Mouse (Mus musculus): ENCODE measurements around the gene Gm20481.
A peak's percentile ranks its signal among the peaks of the same experiment; 100 is the strongest.
"Not testable (repeated sequence)": the region's sequence is repeated elsewhere in the genome, so short reads cannot be mapped to it uniquely, and the experiment has no call there.

The Gm20481 gene

DNA sequence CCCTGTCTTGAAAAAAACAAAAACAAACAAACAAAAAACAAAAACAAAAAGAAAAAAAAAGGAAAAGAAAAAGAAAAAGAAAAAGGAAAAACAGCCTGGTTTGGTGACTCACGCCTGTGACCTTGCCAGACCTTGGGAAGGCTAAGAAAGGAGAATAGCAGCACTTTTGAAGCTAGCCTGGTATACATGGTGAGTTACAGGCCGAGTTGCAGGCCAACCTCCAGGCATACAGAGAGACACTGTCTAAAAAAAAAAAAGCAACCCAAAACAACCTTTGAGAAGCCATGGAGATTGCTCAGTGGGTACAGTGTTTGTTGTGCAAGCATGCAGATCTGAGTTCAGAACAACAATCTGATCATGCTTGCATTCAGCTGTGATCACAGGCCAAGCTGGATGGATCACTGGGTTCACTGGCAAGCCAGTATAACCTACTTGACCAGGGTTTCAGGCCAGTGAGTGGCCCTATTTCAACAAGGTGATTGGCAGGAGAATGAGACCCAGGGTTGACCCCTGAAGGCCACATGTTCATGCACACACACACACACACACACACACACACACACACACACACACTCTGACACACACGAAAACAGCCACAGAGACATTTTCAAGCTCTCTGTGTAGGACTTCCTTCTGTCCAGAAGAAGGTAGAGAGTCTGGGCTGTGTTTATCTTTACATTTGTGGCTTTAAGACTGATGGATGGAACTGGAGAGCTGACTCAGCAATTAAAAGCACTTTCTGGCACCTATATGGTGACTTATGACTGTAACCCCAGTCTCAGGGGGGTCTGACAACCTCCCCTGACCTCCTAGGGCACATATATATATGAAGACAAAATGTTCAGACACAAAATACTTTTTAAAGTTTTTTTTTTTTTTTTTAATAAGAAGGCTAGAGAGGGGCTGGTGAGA lies 6.1 kb downstream of the Gm20481 start:
- no peak for DNase-seq (ENCODE audit: low spot score)

DNA sequence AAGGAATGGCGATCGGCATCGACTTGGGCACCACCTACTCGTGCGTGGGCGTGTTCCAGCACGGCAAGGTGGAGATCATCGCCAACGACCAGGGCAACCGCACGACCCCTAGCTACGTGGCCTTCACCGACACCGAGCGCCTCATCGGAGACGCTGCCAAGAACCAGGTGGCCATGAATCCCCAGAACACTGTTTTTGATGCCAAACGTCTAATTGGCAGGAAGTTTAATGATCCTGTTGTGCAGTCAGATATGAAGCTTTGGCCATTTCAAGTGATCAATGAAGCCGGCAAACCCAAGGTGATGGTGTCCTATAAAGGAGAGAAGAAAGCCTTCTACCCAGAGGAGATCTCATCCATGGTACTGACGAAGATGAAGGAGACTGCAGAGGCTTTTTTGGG lies 7.3 kb downstream of the Gm20481 start:
- no peak for DNase-seq (ENCODE audit: low spot score)

DNA sequence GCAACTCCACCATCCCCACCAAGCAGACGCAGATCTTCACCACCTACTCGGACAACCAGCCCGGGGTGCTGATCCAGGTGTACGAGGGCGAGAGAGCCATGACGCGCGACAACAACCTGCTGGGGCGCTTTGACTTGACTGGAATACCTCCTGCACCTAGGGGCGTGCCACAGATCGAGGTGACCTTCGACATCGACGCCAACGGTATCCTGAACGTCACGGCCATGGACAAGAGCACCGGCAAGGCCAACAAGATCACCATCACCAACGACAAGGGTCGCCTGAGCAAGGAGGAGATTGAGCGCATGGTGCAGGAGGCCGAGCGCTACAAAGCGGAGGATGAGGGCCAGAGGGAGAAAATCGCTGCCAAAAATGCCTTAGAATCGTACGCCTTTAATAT lies 8.5 kb downstream of the Gm20481 start:
- DNase-seq (ENCODE audit: low spot score) = no peak

DNA sequence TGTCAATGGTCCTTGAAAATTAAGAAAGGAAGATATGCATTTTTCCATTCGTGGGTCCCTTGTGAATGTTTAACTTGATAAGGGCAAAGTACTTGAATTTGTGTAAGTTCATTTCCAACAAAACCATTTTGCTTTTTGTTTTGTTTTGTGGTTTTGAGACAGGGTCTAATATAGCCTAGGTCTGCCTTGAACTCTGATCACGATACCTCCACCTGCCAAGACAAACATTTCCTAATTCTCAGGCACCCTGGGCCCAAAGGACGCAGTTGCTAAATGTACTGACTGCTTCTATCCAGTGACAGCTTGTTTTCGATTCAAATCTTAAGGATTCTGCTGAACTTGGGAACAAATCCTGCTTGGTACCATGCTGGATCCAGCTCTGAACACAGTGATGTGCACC lies 9.9 kb downstream of the Gm20481 start:
- DNase-seq (ENCODE audit: low spot score) = no peak

DNA sequence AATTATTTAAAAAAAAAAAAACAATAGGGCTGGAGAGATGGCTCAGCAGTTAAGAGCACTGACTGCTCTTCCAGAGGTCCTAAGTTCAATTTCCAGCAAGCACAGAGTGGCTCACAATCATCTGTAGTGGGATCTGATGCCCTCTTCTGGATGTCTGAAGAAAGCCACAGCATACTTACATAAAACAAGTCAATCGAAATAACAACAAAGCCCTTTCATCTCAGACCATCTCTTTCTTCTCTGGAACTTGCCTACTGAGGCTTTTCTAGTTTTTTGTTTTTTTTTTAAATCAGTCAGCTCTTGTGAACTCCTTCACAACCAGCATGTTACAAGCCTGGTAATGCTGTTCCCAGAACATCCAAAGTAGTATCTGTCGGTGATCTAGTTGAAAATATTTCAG lies 10.9 kb downstream of the Gm20481 start:
- DNase-seq (ENCODE audit: low spot score) = peak; percentile 78

DNA sequence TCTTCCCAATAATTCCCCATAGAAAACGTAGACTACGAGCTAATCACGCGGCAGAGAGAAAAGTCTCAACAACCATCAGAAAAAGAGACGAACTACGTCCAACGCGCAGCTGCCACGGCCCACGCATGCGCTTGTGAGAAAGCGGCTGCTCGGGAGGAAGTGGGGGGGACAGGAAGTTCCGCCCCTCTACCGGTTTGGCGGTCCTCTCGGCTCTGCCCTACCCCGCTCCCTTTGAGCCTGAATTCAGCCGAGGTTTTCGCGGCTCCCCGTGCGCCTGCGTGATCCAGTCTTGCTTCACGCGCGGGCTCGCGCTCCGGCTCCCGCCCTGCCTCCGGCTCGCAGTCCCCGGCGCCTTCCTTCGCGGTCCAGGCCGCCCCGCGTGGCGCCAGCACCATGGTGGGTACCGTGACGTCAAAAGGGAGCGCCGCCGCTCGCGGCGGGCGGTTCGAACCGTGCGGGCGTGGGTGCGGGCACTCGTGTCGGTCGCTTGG lies 12.0 kb downstream of the Gm20481 start, which contains the start of gene Lsm2:
Gene Lsm2 (plus strand): TSS at position 173 of the 491 bp plus-strand sequence.
- peak; percentile 94 for DNase-seq (ENCODE audit: low spot score)

DNA sequence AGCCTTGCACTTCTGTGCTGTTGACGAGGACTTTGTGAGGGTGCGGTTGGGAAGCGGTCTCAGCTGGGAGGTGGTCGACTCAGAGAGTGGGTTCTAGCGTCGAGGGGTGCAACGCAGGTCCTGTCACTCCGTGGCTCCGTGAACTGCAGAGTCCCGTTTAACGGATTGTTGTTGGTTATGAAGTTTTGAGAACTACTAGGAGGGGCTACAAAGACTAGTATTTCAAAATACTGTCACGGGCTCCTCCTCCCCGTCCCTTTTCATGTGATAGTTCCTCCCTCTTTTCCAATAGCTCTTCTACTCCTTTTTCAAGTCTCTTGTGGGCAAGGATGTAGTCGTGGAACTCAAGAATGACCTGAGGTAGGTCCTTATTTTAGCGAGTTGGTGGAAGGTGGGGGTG lies 12.6 kb downstream of the Gm20481 start:
- no peak for DNase-seq (ENCODE audit: low spot score)

DNA sequence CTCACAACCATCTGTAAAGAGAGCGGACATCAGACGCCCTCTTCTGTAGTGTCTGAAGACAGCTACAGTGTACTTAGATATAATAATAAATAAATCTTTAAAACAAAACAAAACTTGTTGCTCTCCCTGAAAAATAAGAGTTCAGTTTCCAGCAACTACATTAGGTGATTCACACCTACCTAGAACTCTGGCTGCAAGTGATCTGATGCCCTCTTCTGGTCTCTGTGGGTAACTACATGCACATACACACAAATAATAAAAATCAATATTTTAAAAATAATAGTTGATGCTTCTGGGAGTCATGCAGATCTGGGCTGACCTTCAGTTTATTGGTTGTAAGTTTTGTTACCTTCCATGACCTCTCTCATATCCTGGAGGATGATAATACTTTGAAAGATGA lies 14.5 kb downstream of the Gm20481 start:
- DNase-seq (ENCODE audit: low spot score) = peak; percentile 65

DNA sequence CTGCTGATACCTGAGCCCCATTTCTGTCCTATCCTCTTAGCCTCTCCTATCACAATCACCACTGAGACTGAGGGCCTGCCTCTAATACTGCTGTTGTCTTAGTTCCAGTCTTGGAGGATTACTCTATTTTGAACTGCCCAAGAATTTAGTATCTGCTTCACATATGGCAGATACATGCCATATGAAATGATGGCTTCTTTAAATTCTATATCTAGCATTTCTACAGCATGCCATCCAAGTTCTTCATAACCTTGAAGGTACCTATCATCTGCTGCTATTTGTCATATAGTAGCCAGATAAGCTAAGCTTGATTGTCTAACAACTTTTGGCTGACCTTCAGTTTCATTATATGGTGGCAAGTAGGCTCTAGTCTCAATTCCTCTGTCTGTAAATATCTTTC lies 25.0 kb downstream of the Gm20481 start:
- DNase-seq (ENCODE audit: low spot score) = no peak

DNA sequence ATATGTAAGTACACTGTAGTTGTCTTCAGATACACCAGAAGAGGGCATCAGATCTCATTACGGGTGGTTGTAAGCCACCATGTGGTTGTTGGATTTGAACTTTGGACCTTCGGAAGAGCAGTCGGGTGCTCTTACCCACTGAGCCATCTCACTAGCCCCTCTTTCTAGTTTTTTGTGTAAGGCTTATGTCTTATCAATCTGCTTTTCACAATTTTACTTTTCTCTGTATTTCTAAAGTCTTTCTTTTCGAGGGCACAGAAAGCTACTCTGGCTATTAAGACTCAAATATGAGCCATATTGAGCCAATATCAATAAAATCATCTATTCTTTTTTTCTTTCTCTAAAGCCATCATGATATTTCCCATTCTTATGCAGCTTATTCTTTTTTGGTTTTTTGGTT lies 25.5 kb downstream of the Gm20481 start:
- DNase-seq (ENCODE audit: low spot score) = not testable (repeated sequence)

DNA sequence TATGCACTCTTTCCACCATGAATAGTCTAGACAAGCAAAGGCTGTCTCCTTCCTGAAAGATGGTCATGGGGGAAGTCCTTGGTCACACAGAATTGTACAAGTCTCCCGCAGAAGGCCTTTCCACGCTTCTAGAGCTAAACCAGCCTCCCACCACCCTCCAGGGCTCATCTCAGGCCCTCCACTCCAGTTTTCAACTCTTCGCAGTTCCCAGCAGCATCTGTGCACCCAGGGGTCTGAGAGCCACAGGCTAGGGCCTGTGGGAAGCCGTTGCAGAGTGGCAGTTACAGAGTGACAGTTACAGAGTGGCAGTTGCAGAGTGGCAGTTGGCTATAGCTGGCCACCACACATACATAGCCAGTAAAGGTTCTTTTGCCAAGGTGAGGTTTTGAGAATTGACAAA lies 26.2 kb downstream of the Gm20481 start:
- not testable (repeated sequence) for DNase-seq (ENCODE audit: low spot score)

DNA sequence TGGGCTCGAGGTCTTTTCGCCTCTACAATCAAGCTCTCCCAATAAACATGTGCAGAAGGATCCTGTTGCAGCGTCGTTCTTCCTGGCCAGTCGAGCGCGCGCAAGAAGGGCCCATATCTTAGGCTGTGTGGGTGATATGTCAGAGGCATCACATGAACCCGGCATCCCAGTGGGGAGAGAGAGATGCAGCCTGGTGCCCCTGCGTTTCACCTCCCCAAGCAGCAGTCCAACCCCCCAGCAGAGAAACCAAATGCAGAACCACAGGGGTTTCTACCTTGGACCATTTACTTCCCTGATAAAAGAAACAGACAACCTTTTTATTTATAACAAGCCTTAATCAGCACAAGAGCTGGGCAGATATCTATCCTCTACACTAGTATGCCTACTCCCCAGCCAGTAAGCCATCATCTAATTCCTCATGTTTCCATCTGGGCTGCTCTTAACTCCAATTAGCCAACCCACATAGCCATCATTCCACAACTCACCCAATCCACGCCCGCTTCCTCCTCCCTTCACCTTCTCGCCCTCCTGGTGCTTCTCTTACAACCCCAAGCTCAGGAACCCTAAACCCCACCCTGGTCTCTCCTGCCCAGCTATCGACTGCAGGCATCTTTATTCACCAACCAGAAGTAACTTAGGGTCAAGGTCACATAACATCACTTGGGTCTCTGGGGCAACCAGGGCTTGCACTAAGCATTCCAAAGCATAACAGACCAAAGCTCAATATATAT lies 26.9 kb downstream of the Gm20481 start:
- no peak for DNase-seq (ENCODE audit: low spot score)

DNA sequence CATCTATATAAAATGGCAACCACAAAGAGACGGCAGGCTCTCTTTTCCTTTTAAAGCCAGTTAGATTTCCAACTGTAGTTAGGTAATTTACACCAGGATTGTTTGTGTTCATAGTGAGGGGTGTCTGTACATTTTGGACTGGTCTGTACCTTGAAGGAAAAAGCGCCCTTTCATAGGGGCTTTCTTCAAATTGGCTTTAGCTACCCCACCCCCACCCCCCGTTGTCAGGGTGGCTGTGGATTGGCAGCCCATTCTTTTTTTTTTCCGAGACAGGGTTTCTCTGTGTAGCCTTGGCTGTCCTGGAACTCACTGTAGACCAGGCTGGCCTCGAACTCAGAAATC lies 27.4 kb downstream of the Gm20481 start:
- no peak for DNase-seq (ENCODE audit: low spot score)

DNA sequence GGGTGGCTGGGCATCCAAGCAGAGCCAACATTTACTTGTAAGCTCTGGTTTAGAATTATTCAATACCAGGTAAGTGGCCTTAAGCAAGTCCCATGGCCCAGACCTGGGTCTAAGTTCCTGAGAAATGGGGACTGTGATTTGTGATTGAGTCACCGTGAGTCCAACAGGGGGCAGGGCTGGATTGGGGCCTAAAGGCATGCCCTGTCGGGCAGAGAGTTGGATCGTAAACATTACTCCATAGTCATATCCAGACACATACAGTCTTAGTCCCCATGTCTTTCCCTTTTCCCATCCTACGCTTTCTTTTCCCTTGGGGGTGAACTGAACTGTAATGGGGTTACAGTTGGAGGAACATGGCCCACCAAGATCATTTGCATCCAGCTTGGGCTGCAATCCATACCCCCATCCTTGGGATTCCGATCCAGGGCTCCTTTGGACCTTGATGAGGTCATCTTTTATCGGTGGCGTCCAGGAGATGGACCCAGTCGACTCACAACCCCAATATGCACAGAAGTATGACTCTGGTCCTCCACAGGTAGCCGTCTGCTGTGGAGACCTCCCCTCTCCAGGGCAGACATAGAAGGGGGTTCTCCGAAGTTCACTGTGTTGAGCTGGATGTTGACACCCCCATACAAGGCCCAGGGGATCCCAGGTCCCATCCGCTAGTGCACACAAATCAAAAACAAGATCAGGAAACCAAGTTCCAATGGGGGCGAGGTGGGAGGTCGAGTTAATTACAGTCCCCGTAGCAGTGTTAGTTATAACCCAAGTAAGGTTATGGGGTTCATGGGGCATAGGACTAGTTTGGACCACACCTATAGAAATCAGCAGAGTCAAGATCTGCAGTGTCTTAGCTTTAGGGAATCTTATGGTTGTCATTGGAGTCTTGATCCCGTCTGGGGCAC lies 29.1 kb downstream of the Gm20481 start:
- no peak for DNase-seq (ENCODE audit: low spot score)

DNA sequence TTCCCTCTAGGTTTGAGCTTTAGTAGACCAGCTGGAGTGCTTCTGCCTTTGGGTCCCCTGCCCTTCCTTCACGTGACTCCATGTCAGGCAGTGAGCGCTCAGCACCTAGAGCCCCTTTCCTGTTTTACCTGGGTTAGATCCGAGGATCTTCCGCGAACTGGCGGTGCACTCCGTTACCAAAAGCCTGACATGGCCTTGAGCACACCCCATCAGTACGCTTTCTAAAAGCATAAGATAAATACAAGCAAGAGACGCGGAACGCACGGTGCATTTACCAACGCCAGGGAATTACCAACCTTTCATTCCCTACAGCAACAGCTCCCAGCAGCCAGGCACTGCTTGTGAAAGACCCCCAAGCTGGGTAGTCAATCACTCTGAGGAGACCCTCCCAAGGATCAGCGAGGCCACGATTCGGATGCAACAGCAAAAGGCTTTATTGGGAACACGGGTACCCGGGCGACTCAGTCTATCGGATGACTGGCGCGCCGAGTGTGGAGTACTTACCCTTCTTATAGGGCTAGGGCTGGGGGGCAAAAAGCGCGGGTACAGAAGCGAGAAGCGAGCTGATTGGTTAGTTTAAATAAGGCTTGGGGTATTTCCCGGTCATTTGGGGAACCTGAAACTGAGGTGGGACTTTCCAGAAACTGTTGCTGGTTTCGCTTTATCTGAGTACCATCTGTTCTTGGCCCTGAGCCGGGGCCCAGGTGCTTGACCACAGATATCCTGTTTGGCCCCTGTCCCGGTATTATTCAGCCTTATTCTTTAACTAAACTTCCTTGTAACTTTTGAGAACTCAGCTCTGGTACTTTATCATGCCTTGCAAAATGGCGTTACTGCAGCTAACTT lies 30.4 kb downstream of the Gm20481 start:
- not testable (repeated sequence) for DNase-seq (ENCODE audit: low spot score)

DNA sequence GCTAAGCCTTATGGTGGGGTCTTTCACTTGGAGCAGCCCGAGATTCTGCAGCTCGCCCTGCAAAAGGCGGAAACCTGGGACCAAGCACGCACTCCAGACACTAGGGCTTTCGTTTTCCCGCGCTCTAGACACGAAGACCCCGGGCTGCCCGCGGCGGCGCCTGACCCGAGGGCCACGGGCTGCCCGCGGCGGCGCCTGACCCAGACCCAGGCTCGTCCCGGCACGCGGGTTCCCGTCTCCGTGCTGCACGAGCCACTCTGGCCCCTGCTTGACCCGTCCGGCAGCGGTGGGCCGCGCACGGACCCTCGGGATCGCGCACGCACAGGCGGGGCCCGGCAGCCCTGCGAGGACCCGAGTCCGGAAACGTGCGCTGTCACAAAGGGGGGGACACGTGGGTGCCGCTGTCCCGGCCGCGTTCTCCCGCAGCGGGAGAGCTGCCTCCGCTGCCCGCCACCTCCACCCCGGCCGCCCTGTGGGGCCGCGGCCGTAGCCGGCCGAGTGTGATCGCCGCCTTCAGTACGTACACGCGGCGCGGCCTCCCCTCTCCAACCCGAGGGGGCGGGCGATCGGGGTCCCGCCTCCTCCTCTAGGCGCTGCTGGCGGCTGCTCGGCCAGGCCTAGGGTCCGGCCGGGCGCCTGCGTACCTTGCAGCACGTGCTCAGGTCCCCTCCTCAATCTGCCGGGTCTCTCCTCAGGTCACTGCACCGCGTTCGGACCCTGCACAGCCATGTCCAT lies 31.2 kb downstream of the Gm20481 start, which contains the start of gene Vars:
Gene Vars (plus strand): TSS at position 271 of the 735 bp plus-strand sequence.
- DNase-seq (ENCODE audit: low spot score) = peak; percentile 93

DNA sequence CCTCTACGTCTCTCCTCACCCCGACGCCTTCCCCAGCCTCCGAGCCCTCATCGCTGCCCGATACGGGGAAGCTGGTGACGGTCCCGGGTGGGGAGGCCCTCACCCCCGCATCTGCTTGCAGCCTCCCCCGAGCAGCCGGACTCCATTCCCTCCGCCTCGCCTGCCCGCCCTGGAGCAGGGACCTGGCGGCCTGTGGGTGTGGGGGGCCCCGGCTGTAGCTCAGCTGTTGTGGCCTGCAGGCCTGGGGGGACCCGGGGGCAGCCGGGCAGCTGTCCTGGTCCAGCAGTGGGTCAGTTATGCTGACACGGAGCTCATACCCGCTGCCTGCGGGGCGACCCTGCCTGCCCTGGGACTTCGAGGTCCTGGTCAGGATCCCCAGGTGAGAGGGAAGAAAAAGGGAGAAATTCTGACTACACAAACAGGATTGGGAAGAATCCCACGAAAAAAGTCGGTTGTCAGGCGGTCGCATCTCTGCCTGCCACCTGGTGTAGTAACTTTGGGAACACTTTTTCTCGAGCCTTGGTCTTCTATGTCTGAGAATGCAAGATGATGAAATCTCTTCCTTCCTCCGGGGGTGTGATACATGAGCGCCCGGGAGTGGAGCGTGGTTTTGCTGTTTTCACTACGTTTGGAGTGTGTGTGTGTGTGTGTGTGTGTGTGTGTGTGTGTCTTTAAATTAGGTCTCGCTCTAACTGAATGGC lies 31.9 kb downstream of the Gm20481 start:
- DNase-seq (ENCODE audit: low spot score) = peak; percentile 22

DNA sequence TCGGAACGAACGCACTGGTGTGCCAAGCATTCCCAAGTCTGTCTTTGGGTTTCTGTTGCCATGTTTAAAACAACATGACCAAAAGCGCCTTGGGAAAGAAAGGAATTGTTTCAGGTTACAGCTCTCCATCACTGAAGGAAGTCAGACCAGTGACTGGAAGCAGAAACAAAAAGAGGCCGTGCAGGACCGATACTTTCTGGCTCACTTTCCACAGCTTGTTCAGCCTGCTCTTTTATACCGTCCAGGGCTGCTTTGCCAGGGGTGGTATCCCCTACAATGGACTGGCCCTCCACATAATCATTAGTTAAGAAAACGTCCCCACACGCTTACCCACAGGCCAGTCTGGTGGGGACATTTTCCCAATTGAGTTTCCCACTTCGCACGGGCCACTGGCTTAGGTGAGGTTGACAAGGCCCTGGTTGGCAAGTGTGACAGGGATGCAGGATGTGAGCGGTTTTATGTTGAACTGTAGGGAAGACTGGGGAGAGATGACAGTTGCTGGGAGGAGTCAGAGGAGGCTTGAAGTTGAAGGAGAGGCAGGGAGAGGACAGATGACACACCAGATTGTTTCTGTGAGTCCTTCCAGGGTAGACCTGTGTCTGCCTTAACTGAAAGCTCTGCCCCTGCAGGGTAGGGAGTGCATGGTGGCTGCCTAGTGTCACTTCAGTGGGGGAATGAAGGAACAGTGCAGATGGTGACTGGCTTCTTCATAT lies 32.6 kb downstream of the Gm20481 start:
- DNase-seq (ENCODE audit: low spot score) = no peak
